ENCODE assay signal across 29 mouse cellular contexts in the genomic region with DNA sequence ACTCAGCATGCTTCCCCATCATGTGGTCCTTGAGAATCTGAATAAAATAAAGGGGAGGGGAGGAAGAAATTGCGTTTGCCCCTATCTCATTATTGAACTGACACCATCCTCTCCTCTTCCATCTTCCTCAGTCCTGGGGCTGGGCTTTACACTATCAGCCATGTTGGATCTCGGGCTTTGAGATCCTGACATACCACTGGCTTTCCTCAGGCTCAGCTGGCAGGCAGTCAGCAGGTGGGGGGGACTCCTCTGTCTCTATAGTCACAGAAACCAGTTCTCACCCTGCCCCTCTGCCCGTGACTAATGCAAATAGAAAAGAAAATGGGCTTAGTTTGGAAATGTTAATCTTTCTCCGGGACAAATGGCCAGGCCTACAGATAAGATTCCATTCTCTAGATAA. TPM values are rescaled to one million over a fixed set of nuclear protein-coding genes. Genes with fewer than 3 reads are reported as not detected.
DNase-seq lines count a peak whose midpoint lies in the region; ATAC-seq and TF ChIP-seq lines count a peak whose summit lies in the region.
"Had no signal": no experiment of that assay in that cellular context is flagged by ENCODE, and none has a peak within 500 bp of the region (broad histone marks: within the 10 kb centered on the region; RNA-seq: fewer than 3 reads in every experiment).

No protein-coding gene starts in this region.

- H3K27ac ChIP-seq in hindbrain, embryonic 10.5 days, result peak overlapping the region; percentile 54
- no peak overlapping the region for H3K27ac ChIP-seq in hindbrain, embryonic 16.5 days (ENCODE audit: low read depth, low read length)
- no peak overlapping the region; the same call in 1 of the 2 replicates for H3K27ac ChIP-seq in midbrain, embryonic 12.5 days (replicated peaks)
- H3K27ac ChIP-seq in midbrain, postnatal 0 days (ENCODE audit: low read depth, low read length), result no peak overlapping the region
- H3K27ac ChIP-seq in layer of hippocampus, adult 2 months, result no peak overlapping the region
- H3K27ac ChIP-seq: embryonic facial prominence, embryonic 15.5 days; forebrain, embryonic 15.5 days; left cerebral cortex, adult 2 months; limb, embryonic 12.5 days; liver, embryonic 15.5 days; neural tube, embryonic 12.5 days had no signal

- no peak for ATAC-seq in hindbrain, embryonic 16.5 days
- ATAC-seq in midbrain, embryonic 12.5 days (ENCODE audit: low FRiP score, low read depth), result peak; percentile 17; the same call in 1 of the 2 replicates
- no peak for ATAC-seq in midbrain, postnatal 0 days (ENCODE audit: low FRiP score)
- no peak for ATAC-seq in CD4-positive, CD25-positive, alpha-beta regulatory T cell, adult 4 months
- ATAC-seq: forebrain, embryonic 15.5 days had no signal

- TF ChIP-seq CTCF in midbrain, postnatal 0 days (IDR thresholded peaks at IDR 0.05), result no peak
- no peak for TF ChIP-seq CTCF in layer of hippocampus, adult 2 months (conservative IDR thresholded peaks at IDR 0.05)

- no peak overlapping the region for H3K4me3 ChIP-seq in hindbrain, embryonic 10.5 days
- H3K4me3 ChIP-seq in hindbrain, embryonic 16.5 days (ENCODE audit: low read length), result no peak overlapping the region
- no peak overlapping the region for H3K4me3 ChIP-seq in midbrain, embryonic 12.5 days
- no peak overlapping the region for H3K4me3 ChIP-seq in midbrain, postnatal 0 days (ENCODE audit: low read depth, low read length)
- H3K4me3 ChIP-seq in layer of hippocampus, adult 2 months, result no peak overlapping the region
- H3K4me3 ChIP-seq: embryonic facial prominence, embryonic 15.5 days; forebrain, embryonic 15.5 days; heart, embryonic 12.5 days; left cerebral cortex, adult 2 months; limb, embryonic 12.5 days; liver, embryonic 15.5 days; myocyte; neural tube, embryonic 12.5 days had no signal

- 25% methylated on average over 4 of the region's 4 CpGs for WGBS in hindbrain, embryonic 10.5 days
- 19% methylated on average over 4 of the region's 4 CpGs for whole genome bisulfite sequencing in hindbrain, embryonic 16.5 days
- WGBS in midbrain, embryonic 12.5 days, result 10% methylated on average over 4 of the region's 4 CpGs
- 16% methylated on average over 4 of the region's 4 CpGs for WGBS in midbrain, postnatal 0 days

- peak; percentile 28 for DNase-seq in embryo, embryonic 10 days (ENCODE audit: low spot score)
- no peak for DNase-seq in embryo, embryonic 11 days
- DNase-seq in hindbrain, embryonic 10.5 days (ENCODE audit: low spot score), result peak; percentile 24
- DNase-seq in midbrain, postnatal 0 days (ENCODE audit: low spot score), result no peak
- DNase-seq in layer of hippocampus, adult 2 months (ENCODE audit: low spot score in 2 of 2), result no peak
- DNase-seq: cerebellum, adult 2 months; cerebellum, postnatal 14 days; gastrocnemius, postnatal 25 days; heart, adult 18-20 months; heart, postnatal 4 days; kidney, adult 11 months; kidney, postnatal 14 days; lung, embryonic 14.5 days; lung, postnatal 14 days; thymus, adult 2 months; thymus, postnatal 36 days had no signal

- peaks cover 63% of the 10 kb centered on the region for H3K4me1 ChIP-seq in hindbrain, embryonic 10.5 days (replicated peaks)
- peaks cover 10% of the 10 kb centered on the region for H3K4me1 ChIP-seq in hindbrain, embryonic 16.5 days (ENCODE audit: control insufficient read depth, insufficient read depth, low read depth, low read length)
- H3K4me1 ChIP-seq in midbrain, embryonic 12.5 days, result peaks cover 26% of the 10 kb centered on the region
- H3K4me1 ChIP-seq in midbrain, postnatal 0 days (ENCODE audit: insufficient read depth, low read length), result 0 out of 2 replicates have a peak, but pooled peaks cover 5% of the 10 kb centered on the region
- H3K4me1 ChIP-seq: liver, embryonic 15.5 days had no signal

- no peaks in the 10 kb centered on the region for H3K36me3 ChIP-seq in hindbrain, embryonic 10.5 days
- no peaks in the 10 kb centered on the region for H3K36me3 ChIP-seq in hindbrain, embryonic 16.5 days (ENCODE audit: control insufficient read depth, insufficient read depth, low read length)
- no peaks in the 10 kb centered on the region for H3K36me3 ChIP-seq in midbrain, embryonic 12.5 days
- H3K36me3 ChIP-seq in midbrain, postnatal 0 days (ENCODE audit: insufficient read depth, low read length), result no peaks in the 10 kb centered on the region
- H3K36me3 ChIP-seq: embryonic facial prominence, embryonic 15.5 days; forebrain, embryonic 15.5 days; heart, embryonic 12.5 days; limb, embryonic 12.5 days; liver, embryonic 15.5 days; neural tube, embryonic 12.5 days had no signal

- H3K27me3 ChIP-seq in hindbrain, embryonic 10.5 days (ENCODE audit: insufficient read depth, poor library complexity, severe bottlenecking), result no peaks in the 10 kb centered on the region; the same call in 1 of the 2 replicates
- no peaks in the 10 kb centered on the region for H3K27me3 ChIP-seq in hindbrain, embryonic 16.5 days (replicated peaks; ENCODE audit: control insufficient read depth, insufficient read depth, low read length)
- H3K27me3 ChIP-seq in midbrain, embryonic 12.5 days, result no peaks in the 10 kb centered on the region
- H3K27me3 ChIP-seq in midbrain, postnatal 0 days (ENCODE audit: insufficient read depth, low read length), result no peaks in the 10 kb centered on the region
- H3K27me3 ChIP-seq: embryonic facial prominence, embryonic 15.5 days; forebrain, embryonic 15.5 days; heart, embryonic 12.5 days; limb, embryonic 12.5 days; liver, embryonic 15.5 days; neural tube, embryonic 12.5 days had no signal

- H3K9me3 ChIP-seq in hindbrain, embryonic 10.5 days, result no peaks in the 10 kb centered on the region
- H3K9me3 ChIP-seq in hindbrain, embryonic 16.5 days (ENCODE audit: control insufficient read depth, low read length), result no peaks in the 10 kb centered on the region
- H3K9me3 ChIP-seq in midbrain, embryonic 12.5 days, result no peaks in the 10 kb centered on the region
- no peaks in the 10 kb centered on the region for H3K9me3 ChIP-seq in midbrain, postnatal 0 days (ENCODE audit: low read length)
- H3K9me3 ChIP-seq: embryonic facial prominence, embryonic 15.5 days; forebrain, embryonic 15.5 days; heart, embryonic 12.5 days; limb, embryonic 12.5 days; liver, embryonic 15.5 days; neural tube, embryonic 12.5 days had no signal

- no peak overlapping the region for H3K4me2 ChIP-seq in hindbrain, embryonic 16.5 days (ENCODE audit: low read length)
- no peak overlapping the region for H3K4me2 ChIP-seq in midbrain, embryonic 12.5 days (replicated peaks)
- H3K4me2 ChIP-seq in midbrain, postnatal 0 days (ENCODE audit: low read depth, low read length, poor library complexity, severe bottlenecking), result no peak overlapping the region
- H3K4me2 ChIP-seq: embryonic facial prominence, embryonic 15.5 days; forebrain, embryonic 15.5 days; heart, embryonic 12.5 days; limb, embryonic 12.5 days; liver, embryonic 15.5 days; lung, embryonic 14.5 days; neural tube, embryonic 12.5 days had no signal

- no peak overlapping the region for H3K9ac ChIP-seq in hindbrain, embryonic 16.5 days (ENCODE audit: low read depth, low read length)
- no peak overlapping the region for H3K9ac ChIP-seq in midbrain, embryonic 12.5 days (replicated peaks)
- no peak overlapping the region for H3K9ac ChIP-seq in midbrain, postnatal 0 days (replicated peaks; ENCODE audit: low read length, poor library complexity, severe bottlenecking)
- H3K9ac ChIP-seq: embryonic facial prominence, embryonic 15.5 days; forebrain, embryonic 15.5 days; heart, embryonic 12.5 days; limb, embryonic 12.5 days; liver, embryonic 15.5 days; lung, embryonic 14.5 days; neural tube, embryonic 12.5 days had no signal

RNA-seq across cellular contexts. Expression of a gene that starts 15.6 kb away (rescaled TPM):
- polyA plus RNA-seq in hindbrain, embryonic 10.5 days (2016; fragmentation: Nextera tagmentation; extraction: Ambion mirVana), result 16.7 and 21.6 TPM in 2 replicates
- 98.0 and 108 TPM in 2 replicates for polyA plus RNA-seq in hindbrain, embryonic 16.5 days (2015; fragmentation: Nextera tagmentation; extraction: Ambion mirVana)
- 40.9 and 41.3 TPM in 2 replicates for polyA plus RNA-seq in midbrain, embryonic 12.5 days (2016; fragmentation: Nextera tagmentation; extraction: Ambion mirVana)
- 219 and 234 TPM in 2 replicates for total RNA-seq in midbrain, postnatal 0 days (2014; rRNA removed)
- polyA plus RNA-seq in midbrain, postnatal 0 days (2015; fragmentation: Nextera tagmentation; extraction: Ambion mirVana), result 116 and 120 TPM in 2 replicates
- 100 to 1,000 TPM; 306 to 310 TPM for total RNA-seq in layer of hippocampus, adult 2 months (2021)
- polyA plus RNA-seq in CD4-positive, CD25-positive, alpha-beta regulatory T cell, adult 4 months (2017; shearing (Covaris generic)), result under 1 TPM in 1 of 2 experiments, not detected in 1; 0.08 TPM
- total RNA-seq: heart, adult 18-20 months; liver, adult 2 months; MEL had no signal
- polyA plus RNA-seq: liver, adult 2 months; myocyte had no signal

Comparison
In these comparisons a context has a peak if more than half of its experiments do, and no peak if none do; other contexts are left out.
1. DNase-seq: peak in embryo, embryonic 10 days (single experiment) and hindbrain, embryonic 10.5 days (single experiment); none in embryo, embryonic 11 days (single experiment), midbrain, postnatal 0 days (single experiment) and layer of hippocampus, adult 2 months (0 of 2).
2. RNA of a gene that starts 15.6 kb away (polyA plus RNA-seq): 116 to 120 TPM in midbrain, postnatal 0 days, 98.0 to 108 TPM in hindbrain, embryonic 16.5 days, 40.9 to 41.3 TPM in midbrain, embryonic 12.5 days and 16.7 to 21.6 TPM in hindbrain, embryonic 10.5 days; 0.08 TPM in CD4-positive, CD25-positive, alpha-beta regulatory T cell, adult 4 months; every median in the first group is over 10 times any median in the second.